Mouse (Mus musculus) kidney, adult 2 months (tissue): Measurements from ENCODE around the gene Scaf11. TPM values are rescaled to one million over a fixed set of nuclear protein-coding genes. Genes with fewer than 3 reads are reported as not detected.
A peak's percentile ranks its signal among the peaks of the same experiment; 100 is the strongest.

Experiments used
- DNase-seq: peaks from one replicate; pipeline ENCODE4 v3.0.0; 2021
- H3K27ac ChIP-seq: fragments of 200-500 bp; 2 replicates; pipeline ENCODE4 v1.5.1; 2012; ENCODE audit warnings: low read depth, low read length, control low read depth, inconsistent platforms; ENCODE audit not compliant: insufficient read depth
- H3K27me3 ChIP-seq: fragments of 200-500 bp; replicated peaks from 2 replicates; pipeline ENCODE4 v1.6.1; 2012; ENCODE audit warnings: mild to moderate bottlenecking, moderate library complexity, low read length, inconsistent platforms; ENCODE audit not compliant: control insufficient read depth, insufficient read depth
- H3K36me3 ChIP-seq: fragments of 200-500 bp; 2 replicates; pipeline ENCODE4 v1.6.1; 2012; ENCODE audit warnings: mild to moderate bottlenecking, moderate library complexity, low read length, inconsistent platforms; ENCODE audit not compliant: control insufficient read depth, insufficient read depth
- H3K4me1 ChIP-seq: fragments of 200-500 bp; 2 replicates; pipeline ENCODE4 v1.6.1; 2011; ENCODE audit warnings: low read length; ENCODE audit not compliant: control insufficient read depth, insufficient read depth
- H3K4me3 ChIP-seq: fragments of 200-500 bp; 2 replicates; pipeline ENCODE4 v1.5.1; 2011; ENCODE audit warnings: mild to moderate bottlenecking, low read depth, low read length, control low read depth; ENCODE audit not compliant: insufficient read depth
- CTCF ChIP-seq: fragments of 200-500 bp; conservative IDR thresholded peaks from 2 replicates; pipeline ENCODE4 v1.5.1; 2011; ENCODE audit warnings: low read depth, mild to moderate bottlenecking, control low read depth, low read length, moderate library complexity, mixed read lengths; ENCODE audit not compliant: insufficient read depth, insufficient read length
- POLR2A ChIP-seq: fragments of 200-500 bp; IDR thresholded peaks from one replicate; pipeline ENCODE4 v1.6.1; 2011; ENCODE audit warnings: low read depth, low read length, control low read depth
- WGBS: fragments of 180-500 bp; shearing (Covaris S2); methylation state at CpG from one replicate; pipeline ENCODE4 v1.1.7; 2018; 5-methylcytosine and 5-hydroxymethylcytosine counted together
- polyA plus RNA-seq: library from polyadenylated mRNA; depleted of rRNA; stranded (reverse); fragments of >200 nt; gene quantifications from 2 replicates; pipeline ENCODE4 v1.2.3, GENCODE M21; 2012

Gene Scaf11
- polyA plus RNA-seq, 1 experiment, result 22.0 TPM

DNA sequence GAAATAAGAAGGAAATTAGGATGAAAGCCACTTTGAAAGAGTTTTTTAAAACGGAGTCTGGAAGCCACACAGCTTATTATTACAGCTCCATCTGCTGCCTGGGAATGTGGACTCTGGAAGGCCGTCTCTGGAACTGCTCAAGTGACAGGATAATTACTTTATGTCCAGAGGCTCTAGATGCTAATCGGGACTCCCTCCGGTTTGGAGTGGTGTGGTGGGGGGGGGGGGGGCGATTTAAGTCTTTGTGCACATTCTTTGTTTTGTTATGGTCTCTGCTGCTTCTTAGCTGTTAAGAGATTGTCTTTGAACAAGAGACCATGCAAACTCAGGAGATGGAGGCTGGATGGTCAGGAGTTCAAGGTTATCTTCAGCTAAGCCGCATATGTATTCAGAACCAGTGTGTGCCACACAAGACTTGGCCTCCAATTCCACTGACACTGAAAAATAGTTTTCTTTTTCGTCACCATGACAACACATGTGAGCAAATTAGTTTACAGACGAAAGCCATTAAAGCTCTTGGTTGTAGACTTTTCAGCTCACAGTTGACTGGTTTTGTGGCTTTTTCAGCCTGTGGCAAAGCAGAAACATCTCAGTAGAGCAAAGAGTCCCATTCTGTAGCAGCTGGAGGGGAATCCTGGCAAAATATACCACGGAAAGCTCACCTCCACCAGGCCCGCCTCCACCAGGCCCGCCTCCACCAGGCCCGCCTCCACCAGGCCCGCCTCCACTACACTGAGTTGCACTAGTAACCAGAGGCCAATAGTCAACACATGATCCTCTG, 31.4 kb upstream of the Scaf11 start:
- no peak for TF ChIP-seq CTCF
- TF ChIP-seq POLR2A, result no peak
- Histone ChIP-seq H3K36me3 (no peaks in the 10 kb centered on the region), H3K27me3 (no peaks in the 10 kb centered on the region), H3K4me1 (0 out of 2 replicates have a peak, but pooled peaks cover 4% of the 10 kb centered on the region), H3K27ac (peak overlapping the region; percentile 63), H3K4me3 (no peak overlapping the region)
- DNase-seq, result peak; percentile 35
- WGBS, result 31% methylated on average over 13 of the region's 13 CpGs

DNA sequence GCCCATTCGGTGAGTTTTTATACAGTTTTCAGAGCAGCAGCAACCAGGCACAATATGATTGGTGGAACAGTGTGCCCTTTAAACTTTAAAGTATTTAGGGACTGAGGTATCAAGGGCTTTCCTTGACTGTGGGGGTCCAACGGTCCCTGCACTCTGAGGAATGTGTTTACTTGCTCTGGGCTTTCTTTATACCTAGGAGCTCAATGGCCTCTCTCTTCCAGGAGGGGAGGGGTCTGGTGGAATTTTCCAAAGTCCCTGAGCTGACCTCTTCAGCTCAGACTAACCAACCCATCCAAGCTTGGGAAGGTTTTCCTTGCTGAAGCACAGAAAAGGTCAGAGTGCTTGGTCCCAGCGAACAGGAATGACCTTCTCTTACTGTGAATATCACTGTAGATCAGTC, 30.8 kb upstream of the Scaf11 start:
- Histone ChIP-seq H3K4me1 (0 out of 2 replicates have a peak, but pooled peaks cover 4% of the 10 kb centered on the region), H3K4me3 (no peak overlapping the region), H3K27ac (peak overlapping the region; percentile 2; the same call in 1 of the 2 replicates), H3K36me3 (no peaks in the 10 kb centered on the region), H3K27me3 (no peaks in the 10 kb centered on the region)
- WGBS, result 32% methylated on average over 3 of the region's 3 CpGs
- DNase-seq, result peak; percentile 25
- no peak for TF ChIP-seq CTCF
- no peak for TF ChIP-seq POLR2A

DNA sequence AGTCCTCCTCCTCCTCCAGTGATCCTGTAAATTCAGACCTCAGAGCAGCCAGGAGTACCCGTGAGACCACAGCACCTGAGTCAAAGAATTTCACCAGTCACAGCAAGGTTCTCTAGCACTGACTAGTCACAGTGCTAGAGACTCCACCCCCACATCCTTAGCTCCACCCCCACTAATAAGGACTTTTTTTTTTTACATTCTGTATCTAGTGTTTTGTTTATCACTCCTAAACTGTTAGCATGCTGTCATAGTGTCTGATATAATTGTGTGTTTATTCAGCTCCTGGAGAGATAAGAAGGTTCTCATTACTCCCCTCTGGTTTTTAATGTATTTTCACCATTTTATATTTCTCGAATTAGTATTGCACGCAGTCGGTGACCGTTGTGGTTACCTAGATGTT, 29.5 kb upstream of the Scaf11 start:
- 81% methylated on average over 5 of the region's 5 CpGs for WGBS
- H3K4me3 ChIP-seq, result no peak overlapping the region
- H3K4me1 ChIP-seq, result 0 out of 2 replicates have a peak, but pooled peaks cover 4% of the 10 kb centered on the region
- H3K27me3 ChIP-seq, result no peaks in the 10 kb centered on the region
- no peak for DNase-seq
- TF ChIP-seq CTCF, result no peak
- TF ChIP-seq POLR2A, result no peak
- H3K27ac ChIP-seq, result no peak overlapping the region
- no peaks in the 10 kb centered on the region for H3K36me3 ChIP-seq

DNA sequence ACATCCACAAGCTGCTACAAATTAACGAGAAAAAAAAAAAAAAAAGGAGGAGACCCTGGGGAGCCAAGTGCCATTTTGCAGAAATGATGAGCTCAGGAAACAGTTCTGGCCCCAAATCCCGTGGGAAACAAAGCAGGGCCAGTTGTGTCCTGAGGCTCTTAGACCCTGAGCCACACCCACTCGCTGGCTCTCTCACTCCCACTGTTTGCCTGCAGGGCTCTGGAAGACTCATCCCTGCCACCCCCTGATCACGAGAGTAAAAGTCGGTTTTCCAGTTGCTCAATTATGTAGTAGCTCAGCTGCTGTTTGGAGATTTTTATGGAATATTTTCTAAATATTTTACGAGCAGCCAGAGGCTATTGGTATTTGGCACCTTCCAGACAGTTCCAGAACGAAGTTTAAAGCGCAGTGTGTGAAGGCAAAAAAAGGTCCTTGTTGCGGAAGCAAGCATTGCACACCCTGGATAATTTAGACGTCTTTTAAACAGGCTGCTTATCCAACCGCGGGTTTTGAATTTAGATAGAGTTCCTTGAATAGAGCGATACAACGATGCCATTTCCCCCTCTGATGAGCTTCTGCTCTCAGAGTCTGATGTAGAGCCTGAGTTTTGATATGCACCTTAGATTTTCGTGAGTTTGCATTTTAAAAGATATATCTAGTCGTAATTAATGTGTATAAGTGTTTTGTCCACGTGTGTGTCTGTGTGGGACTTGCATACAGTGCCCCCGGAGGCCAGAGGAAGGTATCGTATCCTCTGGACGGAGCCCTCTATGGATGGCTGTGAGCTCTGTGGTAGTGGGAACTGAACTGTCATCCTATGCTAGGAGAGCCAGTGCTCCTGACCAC, 28.5 kb upstream of the Scaf11 start:
- H3K4me1 ChIP-seq, result 0 out of 2 replicates have a peak, but pooled peaks cover 4% of the 10 kb centered on the region
- H3K36me3 ChIP-seq, result no peaks in the 10 kb centered on the region
- peak; percentile 23 for DNase-seq
- H3K27me3 ChIP-seq, result no peaks in the 10 kb centered on the region
- H3K4me3 ChIP-seq, result no peak overlapping the region
- TF ChIP-seq POLR2A (no peak), CTCF (peak; percentile 48)
- WGBS, result 24% methylated on average over 20 of the region's 20 CpGs
- H3K27ac ChIP-seq, result no peak overlapping the region

DNA sequence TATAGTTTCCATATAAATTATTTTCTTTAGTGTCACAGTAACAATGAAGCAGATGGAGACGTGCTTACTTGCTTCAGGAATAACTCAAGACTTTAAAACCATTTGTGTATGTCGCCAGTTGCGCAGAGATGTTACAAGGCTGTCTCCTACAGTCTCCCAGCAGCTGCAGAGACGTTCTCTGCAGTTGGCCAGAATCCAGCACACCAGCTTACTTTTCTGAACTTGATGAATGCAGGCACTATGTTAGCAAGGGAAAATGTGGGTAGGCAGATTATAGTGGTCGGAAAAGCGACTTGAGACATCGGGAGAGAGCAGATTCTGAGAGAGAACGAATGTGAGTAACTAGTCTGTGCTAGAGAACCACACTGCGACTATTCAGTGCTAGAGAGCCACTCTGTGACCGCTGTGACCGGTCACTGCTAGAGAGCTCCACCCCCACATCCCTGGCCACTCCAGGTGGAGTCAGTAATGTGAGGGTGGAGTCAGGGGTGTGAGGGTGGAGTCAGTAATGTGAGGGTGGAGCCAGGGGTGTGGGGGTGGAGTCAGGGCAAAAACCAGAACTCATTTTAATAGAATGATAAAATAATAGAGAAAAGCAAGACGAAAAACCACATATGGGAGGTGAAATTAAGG, 26.5 kb upstream of the Scaf11 start:
- Histone ChIP-seq H3K36me3 (no peaks in the 10 kb centered on the region), H3K4me3 (no peak overlapping the region), H3K27me3 (no peaks in the 10 kb centered on the region), H3K27ac (no peak overlapping the region), H3K4me1 (0 out of 2 replicates have a peak, but pooled peaks cover 2% of the 10 kb centered on the region)
- no peak for DNase-seq
- TF ChIP-seq POLR2A (no peak), CTCF (no peak)
- 74% methylated on average over 12 of the region's 12 CpGs for WGBS

DNA sequence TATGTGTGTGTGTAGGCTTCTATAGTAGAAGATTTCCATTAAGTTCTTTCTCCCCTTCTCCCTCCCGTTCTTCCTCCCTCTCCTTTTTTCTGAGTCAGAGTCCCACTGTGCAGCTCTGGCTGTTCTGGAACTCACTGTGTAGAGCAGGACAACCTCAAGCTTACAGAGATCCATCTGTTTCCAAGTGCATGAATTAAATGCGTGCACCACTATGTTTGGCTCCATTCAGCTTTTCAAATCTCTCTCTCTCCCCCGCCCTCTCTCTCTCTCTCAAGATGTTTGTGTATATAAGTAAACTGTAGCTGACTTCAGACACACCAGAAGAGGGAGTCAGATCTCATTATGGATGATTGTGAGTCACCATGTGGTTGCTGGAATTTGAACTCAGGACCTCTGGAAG, 20.2 kb upstream of the Scaf11 start:
- no peak for DNase-seq
- Histone ChIP-seq H3K27ac (no peak overlapping the region), H3K36me3 (no peaks in the 10 kb centered on the region), H3K27me3 (no peaks in the 10 kb centered on the region), H3K4me3 (no peak overlapping the region), H3K4me1 (no peaks in the 10 kb centered on the region)
- TF ChIP-seq CTCF (no peak), POLR2A (no peak)
- 76% methylated on average over 3 of the region's 3 CpGs for WGBS

DNA sequence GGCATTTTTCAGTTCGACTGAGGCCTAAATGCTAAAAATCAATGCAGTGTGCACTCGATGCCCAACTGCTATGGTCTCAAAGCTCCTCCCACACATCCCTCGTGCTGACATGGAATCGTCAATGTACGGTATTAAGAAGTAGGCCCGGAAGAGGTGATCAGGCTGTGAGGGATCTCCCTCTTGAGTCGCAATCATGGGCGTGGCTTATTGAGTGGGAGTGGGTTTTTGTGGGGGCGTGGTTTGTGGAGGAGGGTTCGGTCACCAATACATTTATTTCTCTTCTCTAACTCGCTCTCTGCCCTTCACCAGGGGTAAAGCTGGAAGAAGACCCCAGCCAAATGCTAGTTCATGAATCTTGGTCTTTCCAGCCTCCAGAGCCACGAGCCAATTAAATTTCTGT, 17.4 kb upstream of the Scaf11 start:
- H3K4me3 ChIP-seq, result no peak overlapping the region
- WGBS, result 85% methylated on average over 12 of the region's 12 CpGs
- H3K27ac ChIP-seq, result no peak overlapping the region
- TF ChIP-seq CTCF, result no peak
- TF ChIP-seq POLR2A, result no peak
- no peaks in the 10 kb centered on the region for H3K36me3 ChIP-seq
- no peak for DNase-seq
- H3K27me3 ChIP-seq, result no peaks in the 10 kb centered on the region
- H3K4me1 ChIP-seq, result no peaks in the 10 kb centered on the region
